Mouse (Mus musculus) ES-E14 (cell line): ENCODE data around the gene Bnip3. TPM values are rescaled to one million over a fixed set of nuclear protein-coding genes. Genes with fewer than 3 reads are reported as not detected.

Experiments used
- DNase-seq: peaks from one replicate; pipeline ENCODE4 v3.0.0-alpha.2; 2013; ENCODE audit warnings: low read depth, low spot score
- H3K27ac ChIP-seq: 2 replicates; pipeline ENCODE4 v1.5.1; 2012; ENCODE audit warnings: low read depth, mild to moderate bottlenecking, low read length, moderate library complexity, mixed read lengths; ENCODE audit not compliant: poor library complexity, insufficient read depth, severe bottlenecking
- H3K36me3 ChIP-seq: 2 replicates; pipeline ENCODE4 v1.6.1; 2012; ENCODE audit warnings: mild to moderate bottlenecking, low read length, moderate library complexity, mixed read lengths; ENCODE audit not compliant: control insufficient read depth, poor library complexity, insufficient read depth, severe bottlenecking
- H3K4me1 ChIP-seq, 2 experiments: fragments of 150-350 bp in 1 of 2; sonication (generic) in 1 of 2; 2 replicates each; pipeline ENCODE4 v1.6.1; 2012; ENCODE audit warnings: low read length in 2 of 2, mild to moderate bottlenecking in 1 of 2, mixed read lengths in 1 of 2; ENCODE audit not compliant: control insufficient read depth in 2 of 2, insufficient read depth in 2 of 2, poor library complexity in 1 of 2
- H3K4me3 ChIP-seq, 2 experiments: fragments of 150-350 bp in 1 of 2; sonication (generic) in 1 of 2; 2 replicates each; pipeline ENCODE4 v1.5.1; 2012; ENCODE audit warnings: low read length in 2 of 2, low read depth in 1 of 2, mild to moderate bottlenecking in 1 of 2, mixed read lengths in 1 of 2; ENCODE audit not compliant: insufficient read depth in 1 of 2, poor library complexity in 1 of 2, severe bottlenecking in 1 of 2
- H3K9ac ChIP-seq: 2 replicates; pipeline ENCODE4 v1.6.1; 2012; ENCODE audit warnings: low read depth, mild to moderate bottlenecking, low read length, mixed read lengths; ENCODE audit not compliant: poor library complexity, insufficient read depth, severe bottlenecking
- H3K9me3 ChIP-seq: fragments of 150-350 bp; sonication (generic); 2 replicates; pipeline ENCODE4 v1.6.1; 2012; ENCODE audit warnings: low read depth, mild to moderate bottlenecking, low read length; ENCODE audit not compliant: control insufficient read depth, insufficient read depth
- CHD2 ChIP-seq: IDR thresholded peaks from 2 replicates; pipeline ENCODE4 v1.6.1; 2014; ENCODE audit warnings: mild to moderate bottlenecking, low read depth, low read length, inconsistent platforms
- HCFC1 ChIP-seq: IDR thresholded peaks from 2 replicates; pipeline ENCODE4 v1.6.1; 2012; ENCODE audit warnings: low read length, inconsistent platforms, borderline replicate concordance; ENCODE audit not compliant: insufficient read depth
- MAFK ChIP-seq: IDR thresholded peaks from 2 replicates; pipeline ENCODE4 v1.6.1; 2014; ENCODE audit warnings: mild to moderate bottlenecking, low read depth, low read length, inconsistent platforms; ENCODE audit not compliant: insufficient read depth
- ZC3H11A ChIP-seq: IDR thresholded peaks from 2 replicates; pipeline ENCODE4 v1.6.1; 2012; ENCODE audit warnings: low read depth, mild to moderate bottlenecking, inconsistent platforms, low read length, borderline replicate concordance
- ZNF384 ChIP-seq: IDR thresholded peaks from 2 replicates; pipeline ENCODE4 v1.6.1; 2012; ENCODE audit warnings: low read depth, low read length, inconsistent platforms
- in situ Hi-C, 2 experiments: fragments of 600-800 bp; cut with MboI; formaldehyde crosslinking; loops; one replicate each; pipeline ENCODE4 v1.15.1; 2025; ENCODE audit warnings: low sequenced_read_pairs in 2 of 2, inconsistent platforms in 1 of 2; ENCODE audit not compliant: unreplicated experiment in 2 of 2
- total RNA-seq: library from RNA; depleted of rRNA; stranded (reverse); fragments of 300-350 nt; gene quantifications from 2 replicates; pipeline ENCODE4 v1.2.3, GENCODE M21; 2012

The Bnip3 gene
- total RNA-seq, 1 experiment, result 56.6 TPM

GRCm38 (mm10) chr7:138875031-138875430 is 34.3 kb downstream of the Bnip3 start:
- Histone ChIP-seq H3K4me3 (no peak overlapping the region), H3K9ac (no peak overlapping the region), H3K27ac (no peak overlapping the region), H3K9me3 (no peaks in the 10 kb centered on the region), H3K36me3 (peaks cover 76% of the 10 kb centered on the region), H3K4me1 (no peaks in the 10 kb centered on the region)
- in situ Hi-C loops, result no loop called here
- no peak for DNase-seq
- no peak for TF ChIP-seq ZNF384
- TF ChIP-seq ZC3H11A, result no peak
- TF ChIP-seq MAFK, result no peak
- TF ChIP-seq HCFC1, result no peak
- no peak for TF ChIP-seq CHD2

- Histone ChIP-seq H3K9me3 (no peaks in the 10 kb centered on the region), H3K36me3 (peaks cover 74% of the 10 kb centered on the region), H3K4me3 (no peak overlapping the region), H3K4me1 (no peaks in the 10 kb centered on the region), H3K9ac (no peak overlapping the region), H3K27ac (no peak overlapping the region)
- in situ Hi-C loops, result no loop called here
- no peak for DNase-seq
- TF ChIP-seq HCFC1 (no peak), CHD2 (no peak), ZC3H11A (no peak), ZNF384 (no peak), MAFK (no peak)
These were observed 36.4 kb downstream of the Bnip3 start for GRCm38 (mm10) chr7:138872956-138873355.

DNA sequence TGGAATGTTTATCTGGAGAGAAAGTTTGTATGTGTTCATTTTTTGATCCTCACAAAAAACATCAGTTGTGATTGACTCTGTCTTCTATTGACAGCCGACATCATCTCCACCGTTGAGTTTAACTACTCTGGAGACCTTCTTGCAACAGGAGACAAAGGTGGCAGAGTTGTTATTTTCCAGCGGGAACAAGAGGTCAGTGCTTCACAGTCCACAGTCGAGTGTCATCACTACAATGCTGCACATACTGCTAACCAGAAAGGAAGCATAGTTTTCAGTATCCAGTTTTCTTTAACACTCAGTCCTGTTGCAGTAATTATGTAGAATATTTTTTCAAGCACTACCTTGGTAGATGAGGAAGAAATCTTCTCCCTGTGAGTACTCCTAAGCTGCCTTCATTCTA is 41.0 kb downstream of the Bnip3 start:
- DNase-seq, result no peak
- Histone ChIP-seq H3K4me3 (no peak overlapping the region), H3K36me3 (peaks cover 58% of the 10 kb centered on the region), H3K27ac (no peak overlapping the region), H3K9me3 (no peaks in the 10 kb centered on the region), H3K4me1 (peaks cover 3 to 10% of the 10 kb centered on the region in 2 experiments; a peak in 2 of 4 replicates), H3K9ac (no peak overlapping the region)
- TF ChIP-seq ZC3H11A (no peak), HCFC1 (no peak), CHD2 (no peak), ZNF384 (no peak), MAFK (no peak)
- in situ Hi-C loops, result no loop called here

GRCm38 (mm10) chr7:138867286-138867685 is 42.0 kb downstream of the Bnip3 start:
- no peak overlapping the region for H3K27ac ChIP-seq
- no peaks in the 10 kb centered on the region for H3K9me3 ChIP-seq
- peaks cover 51% of the 10 kb centered on the region for H3K36me3 ChIP-seq
- DNase-seq, result no peak
- in situ Hi-C loops, result no loop called here
- TF ChIP-seq ZNF384 (no peak), HCFC1 (no peak), CHD2 (no peak), ZC3H11A (no peak), MAFK (no peak)
- H3K4me3 ChIP-seq, result no peak overlapping the region
- peaks cover 7 to 10% of the 10 kb centered on the region in 2 experiments; a peak in 3 of 4 replicates for H3K4me1 ChIP-seq
- H3K9ac ChIP-seq, result no peak overlapping the region

- no peak overlapping the region for H3K4me3 ChIP-seq
- H3K36me3 ChIP-seq, result peaks cover 31% of the 10 kb centered on the region
- no peaks in the 10 kb centered on the region for H3K9me3 ChIP-seq
- no peak for TF ChIP-seq MAFK
- no peak for TF ChIP-seq ZC3H11A
- TF ChIP-seq CHD2, result no peak
- TF ChIP-seq HCFC1, result no peak
- TF ChIP-seq ZNF384, result no peak
- in situ Hi-C loops, result no loop called here
- no peak overlapping the region for H3K27ac ChIP-seq
- no peak overlapping the region for H3K9ac ChIP-seq
- H3K4me1 ChIP-seq, result peaks cover 10 to 13% of the 10 kb centered on the region in 2 experiments; a peak in 3 of 4 replicates
- DNase-seq, result no peak
These were observed 44.5 kb downstream of the Bnip3 start for GRCm38 (mm10) chr7:138864776-138865175.
